ENCODE assay signal across 38 mouse cellular contexts in the genomic region with DNA sequence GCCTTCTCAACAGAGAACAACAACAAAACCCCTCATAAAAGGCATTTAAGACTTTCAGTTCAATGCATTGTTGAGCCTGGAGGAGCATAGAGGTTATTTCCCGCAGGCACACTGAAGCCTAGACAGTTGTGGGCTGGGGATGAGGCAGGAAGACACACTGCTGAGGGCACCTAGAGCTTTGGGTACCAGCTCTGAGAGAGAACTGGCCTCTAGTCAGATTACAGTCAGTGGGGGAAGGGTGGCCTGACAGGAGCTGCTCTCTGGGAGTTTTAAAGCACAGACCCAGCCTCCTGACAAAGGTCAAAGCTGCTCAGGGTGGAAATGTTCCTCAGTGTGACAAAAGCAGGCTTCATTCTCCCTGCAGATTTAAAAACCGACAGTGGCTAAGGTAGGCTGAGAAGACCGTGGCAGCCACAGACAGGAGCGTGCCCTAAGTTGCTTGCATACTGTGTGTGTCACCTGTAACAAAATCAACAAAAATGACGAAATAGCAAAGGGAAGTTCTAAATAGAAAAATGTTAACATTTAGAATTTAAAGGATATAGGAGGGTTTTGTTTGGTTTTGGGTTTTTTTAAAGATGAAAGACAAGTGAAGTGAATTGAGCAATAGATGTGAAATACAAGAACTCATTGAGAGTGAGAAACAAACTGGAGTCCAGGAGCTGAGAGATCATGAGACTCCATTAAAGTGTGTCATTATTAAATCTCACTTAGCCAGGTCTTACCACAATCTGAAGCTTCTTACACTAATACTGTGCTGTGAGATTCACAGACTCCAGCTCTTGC. TPM values are rescaled to one million over a fixed set of nuclear protein-coding genes. Genes with fewer than 3 reads are reported as not detected.
DNase-seq lines count a peak whose midpoint lies in the region; ATAC-seq and TF ChIP-seq lines count a peak whose summit lies in the region.
"Had no signal": no experiment of that assay in that cellular context is flagged by ENCODE, and none has a peak within 500 bp of the region (broad histone marks: within the 10 kb centered on the region; RNA-seq: fewer than 3 reads in every experiment).

No protein-coding gene starts in this region.

- no peak for ATAC-seq in heart, embryonic 11.5 days (replicated peaks; ENCODE audit: insufficient number of reproducible peaks, low FRiP score, low TSS enrichment)
- no peak for ATAC-seq in midbrain, postnatal 0 days (ENCODE audit: low FRiP score)
- ATAC-seq in liver, embryonic 16.5 days (ENCODE audit: low read depth) = peak; percentile 61
- ATAC-seq: forebrain, postnatal 0 days; intestine, embryonic 15.5 days; midbrain, embryonic 16.5 days had no signal

- no peak for DNase-seq in heart, embryonic 10.5 days (ENCODE audit: low spot score)
- no peak for DNase-seq in midbrain, embryonic 10.5 days (ENCODE audit: low spot score)
- no peak for DNase-seq in midbrain, postnatal 0 days (ENCODE audit: low spot score)
- DNase-seq in yolk sac, embryonic 10.5 days (ENCODE audit: low spot score) = peak; percentile 40
- no peak for DNase-seq in embryo, embryonic 9.5 days (ENCODE audit: extremely low spot score)
- no peak for DNase-seq in frontal cortex, postnatal 10 days (ENCODE audit: low spot score in 2 of 2)
- DNase-seq: adrenal gland, postnatal 10 days; cerebellum, adult 11-12 months; cerebellum, adult 9-11 months; forebrain, postnatal 0 days; gastrocnemius, postnatal 10 days; heart, adult 2 months; heart, postnatal 14 days; kidney, adult 2 months; layer of hippocampus, postnatal 36 days; right cerebral cortex, adult 18-20 months; right cerebral cortex, postnatal 4 days; thymus, adult 18-20 months; thymus, postnatal 25 days had no signal

- no peaks in the 10 kb centered on the region for H3K9me3 ChIP-seq in heart, embryonic 10.5 days
- H3K9me3 ChIP-seq in heart, embryonic 11.5 days (replicated peaks; ENCODE audit: control insufficient read depth, low read length) = no peaks in the 10 kb centered on the region
- H3K9me3 ChIP-seq in midbrain, embryonic 10.5 days (replicated peaks) = no peaks in the 10 kb centered on the region
- H3K9me3 ChIP-seq in midbrain, postnatal 0 days (ENCODE audit: low read length) = no peaks in the 10 kb centered on the region
- no peaks in the 10 kb centered on the region for H3K9me3 ChIP-seq in liver, embryonic 16.5 days (replicated peaks; ENCODE audit: control insufficient read depth, low read length)
- H3K9me3 ChIP-seq: forebrain, embryonic 12.5 days; G1E; hindbrain, embryonic 10.5 days; hindbrain, embryonic 15.5 days; intestine, embryonic 15.5 days; neural tube, embryonic 12.5 days had no signal

- no peaks in the 10 kb centered on the region for H3K27me3 ChIP-seq in heart, embryonic 10.5 days (ENCODE audit: insufficient read depth, poor library complexity, severe bottlenecking)
- H3K27me3 ChIP-seq in heart, embryonic 11.5 days (ENCODE audit: control insufficient read depth, insufficient read depth, low read length) = no peaks in the 10 kb centered on the region
- no peaks in the 10 kb centered on the region for H3K27me3 ChIP-seq in midbrain, embryonic 10.5 days (ENCODE audit: low read depth, poor library complexity, severe bottlenecking)
- no peaks in the 10 kb centered on the region for H3K27me3 ChIP-seq in midbrain, postnatal 0 days (ENCODE audit: insufficient read depth, low read length)
- no peaks in the 10 kb centered on the region for H3K27me3 ChIP-seq in liver, embryonic 16.5 days (ENCODE audit: control insufficient read depth, insufficient read depth, low read depth, low read length)
- H3K27me3 ChIP-seq: forebrain, embryonic 12.5 days; hindbrain, embryonic 15.5 days; intestine, embryonic 15.5 days; neural tube, embryonic 12.5 days had no signal

- 86% methylated on average over 5 of the region's 5 CpGs for WGBS in heart, embryonic 10.5 days
- WGBS in heart, embryonic 11.5 days (ENCODE audit: insufficient replicate concordance) = 90% methylated on average over 5 of the region's 5 CpGs
- 86% methylated on average over 5 of the region's 5 CpGs for WGBS in midbrain, embryonic 10.5 days
- WGBS in midbrain, postnatal 0 days = 79% methylated on average over 5 of the region's 5 CpGs
- WGBS in liver, embryonic 16.5 days (ENCODE audit: insufficient replicate concordance) = 71% methylated on average over 5 of the region's 5 CpGs

- H3K4me2 ChIP-seq in heart, embryonic 11.5 days = no peak overlapping the region
- H3K4me2 ChIP-seq in midbrain, postnatal 0 days (ENCODE audit: low read depth, low read length, poor library complexity, severe bottlenecking) = no peak overlapping the region
- no peak overlapping the region for H3K4me2 ChIP-seq in liver, embryonic 16.5 days (ENCODE audit: low read depth, low read length)
- H3K4me2 ChIP-seq: forebrain, embryonic 12.5 days; hindbrain, embryonic 15.5 days; intestine, embryonic 15.5 days; midbrain, embryonic 11.5 days; neural tube, embryonic 12.5 days had no signal

- H3K27ac ChIP-seq in heart, embryonic 10.5 days = 0 out of 2 replicates have a peak overlapping the region, but pooled peaks have one; percentile 16
- no peak overlapping the region for H3K27ac ChIP-seq in heart, embryonic 11.5 days (ENCODE audit: low read depth, low read length)
- H3K27ac ChIP-seq in midbrain, embryonic 10.5 days (replicated peaks) = 0 out of 2 replicates have a peak overlapping the region, but pooled peaks have one; percentile 7
- no peak overlapping the region for H3K27ac ChIP-seq in midbrain, postnatal 0 days (ENCODE audit: low read depth, low read length)
- no peak overlapping the region for H3K27ac ChIP-seq in liver, embryonic 16.5 days (ENCODE audit: low read length)
- H3K27ac ChIP-seq: heart, adult 2 months; hindbrain, embryonic 10.5 days; hindbrain, embryonic 15.5 days; intestine, embryonic 15.5 days; kidney, postnatal 0 days; neural tube, embryonic 12.5 days; stomach, postnatal 0 days had no signal

- no peak for TF ChIP-seq CTCF in midbrain, postnatal 0 days (IDR thresholded peaks at IDR 0.05)

- peaks cover 98% of the 10 kb centered on the region for H3K36me3 ChIP-seq in heart, embryonic 10.5 days
- peaks cover 30% of the 10 kb centered on the region for H3K36me3 ChIP-seq in heart, embryonic 11.5 days (ENCODE audit: control insufficient read depth, insufficient read depth, low read length)
- peaks cover 99% of the 10 kb centered on the region for H3K36me3 ChIP-seq in midbrain, embryonic 10.5 days
- H3K36me3 ChIP-seq in midbrain, postnatal 0 days (ENCODE audit: insufficient read depth, low read length) = peaks cover 56% of the 10 kb centered on the region
- peaks cover 27% of the 10 kb centered on the region for H3K36me3 ChIP-seq in liver, embryonic 16.5 days (ENCODE audit: control insufficient read depth, insufficient read depth)

- 0 out of 2 replicates have a peak, but pooled peaks cover 3% of the 10 kb centered on the region for H3K4me1 ChIP-seq in heart, embryonic 10.5 days
- H3K4me1 ChIP-seq in heart, embryonic 11.5 days (ENCODE audit: control insufficient read depth, insufficient read depth, low read length) = no peaks in the 10 kb centered on the region
- 0 out of 2 replicates have a peak, but pooled peaks cover 2% of the 10 kb centered on the region for H3K4me1 ChIP-seq in midbrain, embryonic 10.5 days
- no peaks in the 10 kb centered on the region for H3K4me1 ChIP-seq in midbrain, postnatal 0 days (ENCODE audit: insufficient read depth, low read length)
- H3K4me1 ChIP-seq in liver, embryonic 16.5 days (ENCODE audit: control insufficient read depth, low read depth, low read length) = peaks cover 6% of the 10 kb centered on the region
- H3K4me1 ChIP-seq: forebrain, embryonic 12.5 days; hindbrain, embryonic 15.5 days; intestine, embryonic 15.5 days; neural tube, embryonic 12.5 days had no signal

- H3K4me3 ChIP-seq in heart, embryonic 10.5 days = no peak overlapping the region
- H3K4me3 ChIP-seq in heart, embryonic 11.5 days (ENCODE audit: low read depth, low read length) = no peak overlapping the region
- H3K4me3 ChIP-seq in midbrain, embryonic 10.5 days = no peak overlapping the region
- no peak overlapping the region for H3K4me3 ChIP-seq in midbrain, postnatal 0 days (ENCODE audit: low read depth, low read length)
- H3K4me3 ChIP-seq in liver, embryonic 16.5 days (ENCODE audit: low read depth, low read length) = no peak overlapping the region
- H3K4me3 ChIP-seq: erythroblast, embryonic 14.5 days; forebrain, embryonic 12.5 days; heart, adult 2 months; hindbrain, embryonic 10.5 days; hindbrain, embryonic 15.5 days; intestine, embryonic 15.5 days; myocyte; neural tube, embryonic 12.5 days had no signal

- no peak overlapping the region for H3K9ac ChIP-seq in heart, embryonic 11.5 days (ENCODE audit: low read depth, low read length)
- no peak overlapping the region for H3K9ac ChIP-seq in midbrain, postnatal 0 days (replicated peaks; ENCODE audit: low read length, poor library complexity, severe bottlenecking)
- no peak overlapping the region for H3K9ac ChIP-seq in liver, embryonic 16.5 days (ENCODE audit: low read depth, low read length)
- H3K9ac ChIP-seq: forebrain, embryonic 12.5 days; forebrain, postnatal 0 days; hindbrain, embryonic 15.5 days; intestine, embryonic 15.5 days; neural tube, embryonic 12.5 days had no signal

RNA-seq across cellular contexts. Expression of a gene that starts 29.4 kb away (rescaled TPM):
- polyA plus RNA-seq in heart, embryonic 10.5 days (2016; fragmentation: Nextera tagmentation; extraction: Ambion mirVana) = 14.5 and 17.6 TPM in 2 replicates
- polyA plus RNA-seq in heart, embryonic 11.5 days (2014; fragmentation: Nextera tagmentation; extraction: Ambion mirVana) = 11.3 and 12.2 TPM in 2 replicates
- 11.5 and 14.1 TPM in 2 replicates for polyA plus RNA-seq in midbrain, embryonic 10.5 days (2016; fragmentation: Nextera tagmentation; extraction: Ambion mirVana)
- total RNA-seq in midbrain, postnatal 0 days (2014; rRNA removed) = 4.3 and 6.9 TPM in 2 replicates
- polyA plus RNA-seq in midbrain, postnatal 0 days (2015; fragmentation: Nextera tagmentation; extraction: Ambion mirVana) = 5.9 and 7.7 TPM in 2 replicates
- 3.3 and 5.6 TPM in 2 replicates for polyA plus RNA-seq in liver, embryonic 16.5 days (2015; fragmentation: Nextera tagmentation; extraction: Ambion mirVana)
- polyA plus RNA-seq: embryonic facial prominence, embryonic 14.5 days had no signal

RNA-seq across cellular contexts. Expression of a gene that starts 37.5 kb away (rescaled TPM):
- polyA plus RNA-seq in heart, embryonic 10.5 days (2016; fragmentation: Nextera tagmentation; extraction: Ambion mirVana) = 1.6 and 9.4 TPM in 2 replicates
- 1.5 and 1.8 TPM in 2 replicates for polyA plus RNA-seq in heart, embryonic 11.5 days (2014; fragmentation: Nextera tagmentation; extraction: Ambion mirVana)
- polyA plus RNA-seq in midbrain, embryonic 10.5 days (2016; fragmentation: Nextera tagmentation; extraction: Ambion mirVana) = not detected in 2 replicates
- not detected in 2 replicates for total RNA-seq in midbrain, postnatal 0 days (2014; rRNA removed)
- polyA plus RNA-seq in midbrain, postnatal 0 days (2015; fragmentation: Nextera tagmentation; extraction: Ambion mirVana) = not detected in 2 replicates
- polyA plus RNA-seq in liver, embryonic 16.5 days (2015; fragmentation: Nextera tagmentation; extraction: Ambion mirVana) = 57.6 and 60.4 TPM in 2 replicates
- total RNA-seq: forebrain, postnatal 0 days; G1E; heart, adult 2 months; heart, postnatal 14 days; layer of hippocampus, postnatal 36 days; left cerebral cortex, postnatal 10 days; megakaryocyte progenitor cell, adult 5-6 weeks had no signal
- polyA plus RNA-seq: embryonic facial prominence, embryonic 14.5 days; erythroblast, embryonic 14.5 days; forebrain, embryonic 12.5 days; forebrain, postnatal 0 days; G1E; hindbrain, embryonic 10.5 days; hindbrain, embryonic 15.5 days; limb, embryonic 11.5 days; midbrain, embryonic 11.5 days; midbrain, embryonic 16.5 days; myocyte; neural tube, embryonic 12.5 days; spleen, adult 2 months had no signal

RNA-seq across cellular contexts. Expression of a gene that starts 42.9 kb away (rescaled TPM):
- 55.0 and 66.4 TPM in 2 replicates for polyA plus RNA-seq in heart, embryonic 10.5 days (2016; fragmentation: Nextera tagmentation; extraction: Ambion mirVana)
- 54.8 and 66.1 TPM in 2 replicates for polyA plus RNA-seq in heart, embryonic 11.5 days (2014; fragmentation: Nextera tagmentation; extraction: Ambion mirVana)
- 39.6 and 50.9 TPM in 2 replicates for polyA plus RNA-seq in midbrain, embryonic 10.5 days (2016; fragmentation: Nextera tagmentation; extraction: Ambion mirVana)
- total RNA-seq in midbrain, postnatal 0 days (2014; rRNA removed) = 21.3 and 25.9 TPM in 2 replicates
- 12.8 and 14.2 TPM in 2 replicates for polyA plus RNA-seq in midbrain, postnatal 0 days (2015; fragmentation: Nextera tagmentation; extraction: Ambion mirVana)
- polyA plus RNA-seq in liver, embryonic 16.5 days (2015; fragmentation: Nextera tagmentation; extraction: Ambion mirVana) = 14.9 and 15.0 TPM in 2 replicates

Comparison
In these comparisons a context has a peak if more than half of its experiments do, and no peak if none do; other contexts are left out.
1. H3K27ac ChIP-seq: peak in heart, embryonic 10.5 days (single experiment) and midbrain, embryonic 10.5 days (single experiment); none in heart, embryonic 11.5 days (single experiment), midbrain, postnatal 0 days (single experiment) and liver, embryonic 16.5 days (single experiment).